Mouse (Mus musculus): ENCODE results near the gene Ace. TPM values are rescaled to one million over a fixed set of nuclear protein-coding genes. Genes with fewer than 3 reads are reported as not detected.

Gene Ace
- 1.4 and 1.5 TPM in 2 replicates for polyA plus RNA-seq (2012; rRNA removed)
- 1.1 and 1.2 TPM in 2 replicates for polyA plus RNA-seq (2014; fragmentation: Nextera tagmentation; extraction: Ambion mirVana)

DNA sequence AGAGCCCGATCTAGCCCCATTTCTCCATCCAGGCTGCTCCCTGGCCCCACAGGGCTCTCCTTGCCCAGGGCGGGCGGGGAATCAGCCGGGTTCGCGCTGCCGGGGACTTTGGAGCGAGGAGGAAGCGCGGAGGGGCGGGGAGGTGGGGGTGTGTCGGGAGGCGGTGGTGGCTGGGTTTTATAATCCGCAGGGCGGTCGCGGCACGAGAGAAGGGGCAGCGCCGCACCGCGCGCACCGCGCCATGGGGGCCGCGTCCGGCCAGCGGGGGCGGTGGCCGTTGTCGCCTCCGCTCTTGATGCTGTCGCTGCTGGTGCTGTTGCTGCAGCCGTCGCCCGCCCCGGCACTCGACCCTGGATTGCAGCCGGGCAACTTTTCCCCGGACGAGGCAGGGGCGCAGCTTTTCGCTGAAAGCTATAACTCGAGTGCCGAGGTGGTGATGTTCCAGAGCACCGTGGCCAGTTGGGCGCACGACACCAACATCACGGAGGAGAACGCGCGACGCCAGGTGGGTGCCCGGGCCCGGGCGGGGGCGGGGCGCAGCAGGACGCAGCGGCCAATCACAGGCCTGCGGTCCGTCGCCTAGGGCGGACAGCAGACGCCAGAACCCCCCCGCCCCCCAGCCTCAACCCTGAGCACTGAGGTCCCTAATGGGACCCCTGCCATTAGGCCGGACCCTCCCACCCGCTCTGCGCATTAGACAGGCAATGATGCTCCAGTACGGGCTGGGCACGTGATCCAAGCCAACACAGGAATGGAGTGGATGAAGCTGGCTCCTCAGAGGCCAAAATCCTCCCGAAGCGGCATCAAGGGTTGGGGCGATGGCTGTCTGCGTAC is at the start of gene Ace:
Gene Ace (plus strand): TSS at position 205 of the 834 bp plus-strand sequence.
- Histone ChIP-seq H3K4me2 (replicated peaks; ENCODE audit: low read depth, low read length, severe bottlenecking) (peak within 1 kb of the TSS; percentile 99), H3K27ac (replicated peaks; ENCODE audit: low read depth, low read length) (no peak within 1 kb of the TSS), H3K9ac (ENCODE audit: low read depth, low read length, severe bottlenecking) (peak within 1 kb of the TSS; percentile 59), H3K27me3 (ENCODE audit: control insufficient read depth, insufficient read depth, low read length) (peaks cover 25% of the 10 kb centered on the region), H3K9me3 (ENCODE audit: control insufficient read depth, low read length) (no peaks in the 10 kb centered on the region), H3K4me1 (ENCODE audit: control insufficient read depth, insufficient read depth, low read length) (no peaks in the 10 kb centered on the region), H3K4me3 (replicated peaks; ENCODE audit: low read length) (peak within 1 kb of the TSS; percentile 55), H3K36me3 (ENCODE audit: control insufficient read depth, insufficient read depth, low read length) (no peaks in the 10 kb centered on the region)
- under 1% methylated on average over 53 of the region's 76 CpGs for WGBS
- TF ChIP-seq POLR2A (IDR thresholded peaks at IDR 0.05; ENCODE audit: borderline replicate concordance, extremely low read depth, insufficient read depth, insufficient read length) = no peak
- no peak for DNase-seq (ENCODE audit: low spot score)
- peak; percentile 26; the same call in 1 of the 2 replicates for ATAC-seq (ENCODE audit: low FRiP score, low read depth)

DNA sequence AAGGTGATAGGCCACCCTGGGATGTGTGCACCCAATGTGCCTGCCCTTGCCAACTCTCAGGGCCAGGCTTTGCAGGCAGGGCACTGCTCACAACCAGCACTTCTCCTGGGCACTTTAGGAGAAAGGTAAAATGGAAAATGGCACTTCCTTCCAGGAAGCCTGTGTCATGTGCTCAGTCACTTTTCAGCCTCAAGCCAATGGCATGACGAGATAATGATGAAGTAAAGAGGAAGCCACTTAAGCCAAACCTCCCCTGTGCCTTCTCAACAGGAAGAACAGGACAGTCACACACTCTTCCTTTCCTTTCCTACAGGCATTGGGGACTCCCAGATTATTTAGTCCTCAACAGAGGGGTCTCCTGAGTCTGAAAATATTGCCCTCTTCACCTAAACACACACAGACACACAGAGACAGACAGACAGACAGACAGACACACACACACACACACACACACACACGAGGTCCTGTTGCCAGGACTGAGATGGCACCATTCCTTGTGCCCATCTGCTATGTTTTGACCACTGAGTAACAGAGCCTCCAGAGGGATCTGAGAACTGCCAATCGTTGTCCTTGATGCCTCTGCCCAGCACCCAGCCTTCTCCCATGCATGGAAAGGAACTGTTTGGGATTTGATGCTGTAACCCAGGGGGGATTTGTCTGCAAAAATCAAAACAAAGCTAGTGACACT is 47.5 kb upstream of the Ace start:
- H3K4me3 ChIP-seq (replicated peaks; ENCODE audit: low read length) = no peak overlapping the region
- no peak overlapping the region for H3K9ac ChIP-seq (ENCODE audit: low read depth, low read length, severe bottlenecking)
- H3K27ac ChIP-seq (replicated peaks; ENCODE audit: low read depth, low read length) = no peak overlapping the region
- no peaks in the 10 kb centered on the region for H3K4me1 ChIP-seq (ENCODE audit: control insufficient read depth, insufficient read depth, low read length)
- H3K9me3 ChIP-seq (ENCODE audit: control insufficient read depth, low read length) = no peaks in the 10 kb centered on the region
- peaks cover 56% of the 10 kb centered on the region for H3K36me3 ChIP-seq (ENCODE audit: control insufficient read depth, insufficient read depth, low read length)
- ATAC-seq (ENCODE audit: low FRiP score, low read depth) (no peak), DNase-seq (ENCODE audit: low spot score) (no peak)
- H3K27me3 ChIP-seq (ENCODE audit: control insufficient read depth, insufficient read depth, low read length) = no peaks in the 10 kb centered on the region
- WGBS = 71% methylated on average over 3 of the region's 3 CpGs
- no peak overlapping the region for H3K4me2 ChIP-seq (replicated peaks; ENCODE audit: low read depth, low read length, severe bottlenecking)
- TF ChIP-seq POLR2A (IDR thresholded peaks at IDR 0.05; ENCODE audit: borderline replicate concordance, extremely low read depth, insufficient read depth, insufficient read length) = no peak

DNA sequence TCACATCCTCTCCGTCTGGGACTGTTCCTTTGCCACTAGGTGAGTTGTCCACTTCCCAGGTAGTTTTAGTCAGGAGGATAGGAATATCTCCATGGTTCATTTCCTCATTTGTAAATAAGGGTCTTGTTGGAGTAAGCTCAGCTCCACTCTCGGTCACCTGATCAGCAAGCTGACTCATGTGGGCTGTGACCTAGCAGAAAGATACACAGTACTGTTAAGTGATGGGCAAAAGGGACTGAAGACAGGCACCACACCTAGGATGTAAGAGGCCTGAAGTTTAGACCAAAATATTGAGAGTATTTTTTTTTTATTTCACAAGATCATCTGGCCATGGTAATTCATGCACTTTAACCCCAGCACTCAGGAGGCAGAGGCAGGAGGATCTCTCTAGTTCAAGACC is 46.9 kb upstream of the Ace start:
- no peaks in the 10 kb centered on the region for H3K4me1 ChIP-seq (ENCODE audit: control insufficient read depth, insufficient read depth, low read length)
- no peaks in the 10 kb centered on the region for H3K9me3 ChIP-seq (ENCODE audit: control insufficient read depth, low read length)
- H3K9ac ChIP-seq (ENCODE audit: low read depth, low read length, severe bottlenecking) = no peak overlapping the region
- H3K4me3 ChIP-seq (replicated peaks; ENCODE audit: low read length) = no peak overlapping the region
- no peak for ATAC-seq (ENCODE audit: low FRiP score, low read depth)
- no peak overlapping the region for H3K4me2 ChIP-seq (replicated peaks; ENCODE audit: low read depth, low read length, severe bottlenecking)
- no peak overlapping the region for H3K27ac ChIP-seq (replicated peaks; ENCODE audit: low read depth, low read length)
- no peak for DNase-seq (ENCODE audit: low spot score)
- WGBS = 85% methylated on average over 2 of the region's 2 CpGs
- H3K27me3 ChIP-seq (ENCODE audit: control insufficient read depth, insufficient read depth, low read length) = no peaks in the 10 kb centered on the region
- peaks cover 56% of the 10 kb centered on the region for H3K36me3 ChIP-seq (ENCODE audit: control insufficient read depth, insufficient read depth, low read length)
- TF ChIP-seq POLR2A (IDR thresholded peaks at IDR 0.05; ENCODE audit: borderline replicate concordance, extremely low read depth, insufficient read depth, insufficient read length) = no peak

- TF ChIP-seq POLR2A (IDR thresholded peaks at IDR 0.05; ENCODE audit: borderline replicate concordance, extremely low read depth, insufficient read depth, insufficient read length) = no peak
Measured at GRCm38 (mm10) chr11:105921275-105921674, 46.5 kb upstream of the Ace start.

GRCm38 (mm10) chr11:105922769-105923663 is 44.7 kb upstream of the Ace start:
- Histone ChIP-seq H3K9me3 (ENCODE audit: control insufficient read depth, low read length) (no peaks in the 10 kb centered on the region), H3K27me3 (ENCODE audit: control insufficient read depth, insufficient read depth, low read length) (no peaks in the 10 kb centered on the region), H3K9ac (ENCODE audit: low read depth, low read length, severe bottlenecking) (no peak overlapping the region), H3K4me1 (ENCODE audit: control insufficient read depth, insufficient read depth, low read length) (no peaks in the 10 kb centered on the region), H3K4me2 (replicated peaks; ENCODE audit: low read depth, low read length, severe bottlenecking) (no peak overlapping the region), H3K36me3 (ENCODE audit: control insufficient read depth, insufficient read depth, low read length) (peaks cover 45% of the 10 kb centered on the region), H3K4me3 (replicated peaks; ENCODE audit: low read length) (no peak overlapping the region), H3K27ac (replicated peaks; ENCODE audit: low read depth, low read length) (no peak overlapping the region)
- DNase-seq (ENCODE audit: low spot score) = no peak
- no peak for ATAC-seq (ENCODE audit: low FRiP score, low read depth)
- 88% methylated on average over 20 of the region's 20 CpGs for WGBS
- no peak for TF ChIP-seq POLR2A (IDR thresholded peaks at IDR 0.05; ENCODE audit: borderline replicate concordance, extremely low read depth, insufficient read depth, insufficient read length)

More at GRCm38 (mm10) chr11:105921275-105921674, 46.5 kb upstream of the Ace start:
- 91% methylated on average over 5 of the region's 5 CpGs for WGBS
- peaks cover 56% of the 10 kb centered on the region for H3K36me3 ChIP-seq (ENCODE audit: control insufficient read depth, insufficient read depth, low read length)
- no peak for ATAC-seq (ENCODE audit: low FRiP score, low read depth)
- H3K9me3 ChIP-seq (ENCODE audit: control insufficient read depth, low read length) = no peaks in the 10 kb centered on the region
- H3K4me1 ChIP-seq (ENCODE audit: control insufficient read depth, insufficient read depth, low read length) = no peaks in the 10 kb centered on the region
- no peak for DNase-seq (ENCODE audit: low spot score)
- H3K4me2 ChIP-seq (replicated peaks; ENCODE audit: low read depth, low read length, severe bottlenecking) = no peak overlapping the region
- no peaks in the 10 kb centered on the region for H3K27me3 ChIP-seq (ENCODE audit: control insufficient read depth, insufficient read depth, low read length)
- H3K27ac ChIP-seq (replicated peaks; ENCODE audit: low read depth, low read length) = no peak overlapping the region
- H3K9ac ChIP-seq (ENCODE audit: low read depth, low read length, severe bottlenecking) = no peak overlapping the region
- H3K4me3 ChIP-seq (replicated peaks; ENCODE audit: low read length) = no peak overlapping the region

Data from limb, embryonic 14.5 days (tissue).